ENCODE assay signal across 11 mouse cellular contexts in genomic region chr17:6741271-6741670, GRCm38 (mm10). TPM values are rescaled to one million over a fixed set of nuclear protein-coding genes. Genes with fewer than 3 reads are reported as not detected.
DNase-seq lines count a peak whose midpoint lies in the region; ATAC-seq lines count a peak whose summit lies in the region.
"Had no signal": no experiment of that assay in that cellular context is flagged by ENCODE, and none has a peak within 500 bp of the region (broad histone marks: within the 10 kb centered on the region; RNA-seq: fewer than 3 reads in every experiment).

No protein-coding gene starts in this region.

- H3K4me1 ChIP-seq in limb, embryonic 13.5 days = peaks cover 55% of the 10 kb centered on the region

- H3K27ac ChIP-seq in limb, embryonic 13.5 days = peak overlapping the region; percentile 15; the same call in 1 of the 2 replicates
- H3K27ac ChIP-seq: limb, embryonic 12.5 days had no signal

- H3K36me3 ChIP-seq in limb, embryonic 13.5 days = peaks cover 53% of the 10 kb centered on the region

- 75% methylated on average over 12 of the region's 12 CpGs for WGBS in limb, embryonic 13.5 days

- no peaks in the 10 kb centered on the region for H3K27me3 ChIP-seq in limb, embryonic 13.5 days
- H3K27me3 ChIP-seq: limb, embryonic 12.5 days had no signal

- DNase-seq in cerebellum, postnatal 25 days = peak; percentile 3
- DNase-seq in cerebellum, adult 11 months = no peak
- DNase-seq in kidney, postnatal 10 days = peak; percentile 5
- DNase-seq in kidney, postnatal 14 days = no peak
- DNase-seq in urinary bladder, adult 2 months (ENCODE audit: low spot score) = peak; percentile 16
- DNase-seq in urinary bladder, postnatal 10 days (ENCODE audit: low spot score) = no peak
- no peak for DNase-seq in lung, postnatal 10 days
- DNase-seq: lung, postnatal 14 days had no signal

- ATAC-seq in limb, embryonic 13.5 days (ENCODE audit: low FRiP score, low read depth) = no peak

- H3K4me3 ChIP-seq in limb, embryonic 13.5 days = no peak overlapping the region
- H3K4me3 ChIP-seq: limb, embryonic 12.5 days; myocyte had no signal

- no peak overlapping the region for H3K9ac ChIP-seq in limb, embryonic 13.5 days
- H3K9ac ChIP-seq: limb, embryonic 12.5 days had no signal

- H3K4me2 ChIP-seq in limb, embryonic 13.5 days (replicated peaks) = no peak overlapping the region
- H3K4me2 ChIP-seq: limb, embryonic 12.5 days had no signal

- no peaks in the 10 kb centered on the region for H3K9me3 ChIP-seq in limb, embryonic 13.5 days
- H3K9me3 ChIP-seq: limb, embryonic 12.5 days had no signal

RNA-seq across cellular contexts. Expression of gene Ezr, which starts 41.3 kb away (rescaled TPM):
- 104 and 106 TPM in 2 replicates for polyA plus RNA-seq in urinary bladder, adult 2 months (2012; rRNA removed)
- polyA plus RNA-seq in limb, embryonic 13.5 days (2015; fragmentation: Nextera tagmentation; extraction: Ambion mirVana) = 47.5 and 51.9 TPM in 2 replicates

Comparison
In these comparisons a context has a peak if more than half of its experiments do, and no peak if none do; other contexts are left out.
1. DNase-seq: peak in cerebellum, postnatal 25 days (2 of 2), kidney, postnatal 10 days (single experiment) and urinary bladder, adult 2 months (single experiment); none in cerebellum, adult 11 months (single experiment), kidney, postnatal 14 days (single experiment), urinary bladder, postnatal 10 days (single experiment) and lung, postnatal 10 days (single experiment).